Mouse (Mus musculus): ENCODE results near the gene Telo2.

DNA sequence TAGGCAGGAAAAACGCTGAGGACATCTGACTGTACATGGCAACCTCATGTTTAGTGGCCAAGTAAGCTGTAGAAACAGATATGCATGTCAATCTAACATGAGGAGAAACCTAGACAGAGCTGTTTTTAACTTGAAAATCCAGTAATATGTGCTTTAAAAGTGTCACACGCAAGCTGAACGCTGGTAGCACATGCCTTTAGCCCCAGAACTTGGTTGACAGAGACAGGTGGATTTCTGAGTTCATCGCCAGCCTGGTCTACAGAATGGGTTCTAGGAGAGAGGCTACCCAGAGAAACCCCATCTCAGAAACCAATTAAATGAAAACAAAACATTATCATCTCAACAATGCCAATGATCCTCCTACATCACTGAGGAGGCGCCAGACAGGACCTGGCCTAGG is 4.5 kb downstream of the Telo2 start:
- TF ChIP-seq CTCF (IDR thresholded peaks at IDR 0.05; ENCODE audit: extremely low read depth, insufficient read length, insufficient replicate concordance, low read depth, low read length) (no peak), POLR2A (IDR thresholded peaks at IDR 0.05; ENCODE audit: low read depth, low read length) (no peak)

Measured in small intestine, adult 2 months (tissue).